Mouse (Mus musculus): ENCODE measurements at regions not wholly inside any gene's neighbourhood (a gene's known extent, or its start where the extent isn't known, plus 50 kb on each side); places are given as distances from the start of the nearest gene placed in this dataset.
A peak's percentile ranks its signal among the peaks of the same experiment; 100 is the strongest.

GRCm38 (mm10) chr5:111644788-111645187 lies 88.9 kb upstream of the Gm26897 start:
- intact Hi-C loops (cut with DNase I) = no loop called here
- DNase-seq (ENCODE audit: low spot score in 2 of 2) = no peak

- intact Hi-C loops (cut with DNase I) = no loop called here
- DNase-seq (ENCODE audit: low spot score in 2 of 2) = no peak
Observed at GRCm38 (mm10) chr5:111647686-111648200, 86.0 kb upstream of the Gm26897 start.

- DNase-seq (ENCODE audit: low spot score in 2 of 2) = no peak
Observed at GRCm38 (mm10) chr5:111648481-111648880, 85.2 kb upstream of the Gm26897 start.

GRCm38 (mm10) chr5:111649012-111649411 lies 84.7 kb upstream of the Gm26897 start:
- peak; percentile 79 to 88 for DNase-seq (ENCODE audit: low spot score in 2 of 2)
- intact Hi-C loops (cut with DNase I) = no loop called here

More at GRCm38 (mm10) chr5:111648481-111648880, 85.2 kb upstream of the Gm26897 start:
- intact Hi-C loops (cut with DNase I) = no loop called here

- intact Hi-C loops (cut with DNase I) = no loop called here
- DNase-seq (ENCODE audit: low spot score in 2 of 2) = no peak
Observed at GRCm38 (mm10) chr5:111652472-111652871, 81.3 kb upstream of the Gm26897 start.

- intact Hi-C loops (cut with DNase I) = no loop called here
- DNase-seq (ENCODE audit: low spot score in 2 of 2) = no peak
Observed at GRCm38 (mm10) chr5:111656436-111656835, 77.3 kb upstream of the Gm26897 start.

GRCm38 (mm10) chr5:111657759-111658429 lies 75.8 kb upstream of the Gm26897 start:
- intact Hi-C loops (cut with DNase I) = no loop called here
- DNase-seq (ENCODE audit: low spot score in 2 of 2) = peak in 1 of 2 experiments; percentile 41

GRCm38 (mm10) chr5:111659229-111659628 lies 74.5 kb upstream of the Gm26897 start:
- DNase-seq (ENCODE audit: low spot score in 2 of 2) = no peak
- intact Hi-C loops (cut with DNase I) = no loop called here

- intact Hi-C loops (cut with DNase I) = no loop called here
- no peak for DNase-seq (ENCODE audit: low spot score in 2 of 2)
Observed at GRCm38 (mm10) chr5:111660447-111660846, 73.3 kb upstream of the Gm26897 start.

GRCm38 (mm10) chr5:111660968-111661367 lies 72.8 kb upstream of the Gm26897 start:
- intact Hi-C loops (cut with DNase I) = no loop called here
- DNase-seq (ENCODE audit: low spot score in 2 of 2) = no peak

GRCm38 (mm10) chr5:111661971-111662370 lies 71.8 kb upstream of the Gm26897 start:
- DNase-seq (ENCODE audit: low spot score in 2 of 2) = peak in 1 of 2 experiments; percentile 46
- intact Hi-C loops (cut with DNase I) = no loop called here

GRCm38 (mm10) chr5:111663831-111664230 lies 69.9 kb upstream of the Gm26897 start:
- DNase-seq (ENCODE audit: low spot score in 2 of 2) = no peak
- intact Hi-C loops (cut with DNase I) = no loop called here

- intact Hi-C loops (cut with DNase I) = no loop called here
- no peak for DNase-seq (ENCODE audit: low spot score in 2 of 2)
Observed at GRCm38 (mm10) chr5:111665406-111665805, 68.3 kb upstream of the Gm26897 start.

- intact Hi-C loops (cut with DNase I) = no loop called here
- peak in 1 of 2 experiments; percentile 45 for DNase-seq (ENCODE audit: low spot score in 2 of 2)
Observed at GRCm38 (mm10) chr5:111666007-111666406, 67.7 kb upstream of the Gm26897 start.

- no peak for DNase-seq (ENCODE audit: low spot score in 2 of 2)
- intact Hi-C loops (cut with DNase I) = no loop called here
Observed at GRCm38 (mm10) chr5:111667901-111668300, 65.8 kb upstream of the Gm26897 start.

GRCm38 (mm10) chr5:111669139-111669538 lies 64.6 kb upstream of the Gm26897 start:
- intact Hi-C loops (cut with DNase I) = no loop called here
- no peak for DNase-seq (ENCODE audit: low spot score in 2 of 2)

GRCm38 (mm10) chr5:111671762-111672161 lies 62.0 kb upstream of the Gm26897 start:
- intact Hi-C loops (cut with DNase I) = no loop called here
- DNase-seq (ENCODE audit: low spot score in 2 of 2) = no peak

GRCm38 (mm10) chr5:111674976-111675672 lies 58.6 kb upstream of the Gm26897 start:
- no peak for DNase-seq (ENCODE audit: low spot score in 2 of 2)
- intact Hi-C loops (cut with DNase I) = no loop called here

- peak; percentile 48 to 51 for DNase-seq (ENCODE audit: low spot score in 2 of 2)
- intact Hi-C loops (cut with DNase I) = no loop called here
Observed at GRCm38 (mm10) chr5:111675673-111676261, 58.0 kb upstream of the Gm26897 start.

GRCm38 (mm10) chr5:111677847-111678311 lies 55.8 kb upstream of the Gm26897 start:
- DNase-seq (ENCODE audit: low spot score in 2 of 2) = peak; percentile 32 to 62
- intact Hi-C loops (cut with DNase I) = no loop called here

All from left cerebral cortex, postnatal 14 days (tissue).